Mouse (Mus musculus): ENCODE results near the gene Vmn1r13. TPM values are rescaled to one million over a fixed set of nuclear protein-coding genes. Genes with fewer than 3 reads are reported as not detected.
"Not testable (repeated sequence)": the region's sequence is repeated elsewhere in the genome, so short reads cannot be mapped to it uniquely, and the experiment has no call there.

Vmn1r13 gene
- polyA plus RNA-seq (2015; fragmentation: Nextera tagmentation; extraction: Ambion mirVana) = not detected in 2 replicates

DNA sequence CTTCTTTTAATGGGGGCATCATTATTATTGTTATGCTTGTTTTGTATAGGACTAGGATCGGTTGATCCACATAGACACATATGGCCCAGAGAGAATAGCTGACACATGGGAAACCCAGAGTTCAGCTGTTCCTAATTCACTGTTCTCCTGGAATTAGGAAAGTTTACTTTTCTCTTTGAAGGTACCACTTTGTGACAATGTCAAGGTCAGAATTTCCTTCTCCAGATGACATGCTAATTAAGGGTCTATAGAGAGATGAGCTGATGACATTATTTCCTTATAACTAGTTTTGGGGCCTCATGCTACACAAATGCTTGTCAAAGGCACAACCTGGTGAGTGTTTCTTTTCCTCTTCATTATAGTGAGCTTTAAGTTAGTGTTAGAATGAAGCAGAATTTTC is at the start of gene Vmn1r13:
Gene Vmn1r13 (plus strand): TSS at position 301 of the 400 bp plus-strand sequence.
- H3K4me3 ChIP-seq; H3K9ac ChIP-seq (replicated peaks); H3K9me3 ChIP-seq; H3K4me2 ChIP-seq (replicated peaks); H3K27ac ChIP-seq (replicated peaks); H3K36me3 ChIP-seq; H3K27me3 ChIP-seq; ATAC-seq (replicated peaks); H3K4me1 ChIP-seq: not testable (repeated sequence)
- 94% methylated on average over 1 of the region's 1 CpGs for WGBS

DNA sequence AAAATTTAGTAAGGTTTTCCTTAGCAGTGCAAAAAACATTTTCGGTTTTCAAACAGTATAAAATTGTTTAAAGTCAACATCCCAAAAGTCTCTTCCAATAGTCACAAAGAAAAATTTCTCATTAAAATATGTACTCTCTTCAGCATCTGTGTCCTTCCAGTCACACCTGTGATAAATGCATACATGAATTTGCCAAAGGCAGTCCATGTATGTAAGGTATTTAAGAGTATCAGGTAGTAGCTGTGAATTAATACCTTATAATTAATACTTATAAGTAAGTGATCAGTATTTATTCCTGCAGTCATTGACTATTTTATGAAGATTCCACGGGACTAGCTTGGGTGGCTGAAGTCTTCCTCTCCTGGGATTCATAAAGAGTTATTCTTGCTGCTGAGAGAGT is 46.5 kb upstream of the Vmn1r13 start, which contains the start of gene Vmn1r12:
Gene Vmn1r12 (plus strand): TSS at position 301 of the 400 bp plus-strand sequence.
- Histone ChIP-seq H3K4me2 (replicated peaks) (no peak within 1 kb of the TSS), H3K27ac (replicated peaks) (no peak within 1 kb of the TSS), H3K4me3 (no peak within 1 kb of the TSS), H3K9ac (replicated peaks) (no peak within 1 kb of the TSS), H3K27me3 (no peaks in the 10 kb centered on the region), H3K9me3 (no peaks in the 10 kb centered on the region), H3K4me1 (no peaks in the 10 kb centered on the region), H3K36me3 (no peaks in the 10 kb centered on the region)
- no peak for ATAC-seq (replicated peaks)
- 92% methylated on average over 2 of the region's 2 CpGs for WGBS

DNA sequence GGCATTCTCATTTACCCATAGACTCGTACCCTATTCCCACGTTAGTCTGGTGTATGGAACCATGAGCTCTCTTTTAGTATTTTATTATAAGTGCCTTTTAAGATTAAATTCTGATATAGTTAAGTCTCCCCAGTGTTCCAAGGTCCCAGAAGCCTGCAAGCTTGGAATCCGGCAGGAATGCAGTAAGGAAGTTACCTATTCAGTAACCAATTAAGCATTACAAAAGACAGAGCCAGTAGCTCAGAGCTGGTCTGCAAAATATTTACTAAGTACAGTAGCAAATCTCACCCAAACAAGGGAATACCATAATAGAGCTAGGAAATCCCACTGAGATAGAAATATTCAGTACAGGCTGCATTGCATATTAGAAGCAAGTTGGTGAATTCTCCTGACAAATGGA is 13.1 kb upstream of the Vmn1r13 start:
- H3K9me3 ChIP-seq; H3K27me3 ChIP-seq; H3K4me3 ChIP-seq; ATAC-seq (replicated peaks); H3K36me3 ChIP-seq; H3K4me2 ChIP-seq (replicated peaks); H3K9ac ChIP-seq (replicated peaks); H3K27ac ChIP-seq (replicated peaks); H3K4me1 ChIP-seq: not testable (repeated sequence)
- WGBS = 44% methylated on average over 3 of the region's 3 CpGs

DNA sequence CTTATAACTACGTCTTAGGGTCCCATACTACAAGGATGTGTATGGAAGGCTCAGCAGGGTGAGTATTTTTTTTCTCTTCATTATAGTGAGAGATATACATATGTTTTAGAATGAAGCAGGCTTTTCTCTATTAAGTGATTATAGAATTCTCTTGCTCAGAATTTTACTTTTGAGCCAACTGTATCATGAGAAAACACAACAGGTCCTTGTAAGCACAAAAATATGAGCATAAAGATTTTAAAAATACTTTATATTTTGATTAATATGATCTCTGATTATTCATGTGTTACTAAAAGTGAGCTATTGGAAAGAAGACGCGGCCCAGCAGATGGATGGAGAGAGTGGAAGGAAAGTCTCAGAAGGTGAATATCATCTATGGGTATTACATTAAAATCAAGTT is 28.3 kb downstream of the Vmn1r13 start, which contains the start of gene Vmn1r14:
Gene Vmn1r14 (plus strand): TSS at position 301 of the 400 bp plus-strand sequence.
- no peak for ATAC-seq (replicated peaks)
- H3K4me3 ChIP-seq = no peak within 1 kb of the TSS
- WGBS = 94% methylated on average over 3 of the region's 3 CpGs
- H3K9me3 ChIP-seq = no peaks in the 10 kb centered on the region
- H3K36me3 ChIP-seq = no peaks in the 10 kb centered on the region
- no peak within 1 kb of the TSS for H3K4me2 ChIP-seq (replicated peaks)
- H3K4me1 ChIP-seq = no peaks in the 10 kb centered on the region
- no peaks in the 10 kb centered on the region for H3K27me3 ChIP-seq
- H3K9ac ChIP-seq (replicated peaks) = no peak within 1 kb of the TSS
- H3K27ac ChIP-seq (replicated peaks) = no peak within 1 kb of the TSS

DNA sequence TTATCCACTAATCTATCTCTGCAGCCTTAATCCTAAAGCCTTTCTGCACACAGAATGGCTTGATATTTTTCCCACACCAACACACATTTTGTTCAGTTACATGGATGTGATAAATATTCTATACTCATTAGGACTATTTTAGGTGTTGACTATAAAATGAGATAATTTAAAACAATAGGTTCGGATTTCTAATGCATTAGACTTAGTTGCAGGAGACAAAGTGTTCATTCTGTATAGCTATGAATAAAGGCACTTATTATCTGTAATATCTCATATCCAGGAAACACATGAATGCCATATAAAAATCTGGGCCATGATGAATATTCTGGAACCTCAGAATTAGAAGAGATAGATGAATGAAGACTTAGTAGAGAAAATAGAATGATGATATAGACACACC is 54.6 kb downstream of the Vmn1r13 start, which contains the start of gene Vmn1r15:
Gene Vmn1r15 (plus strand): TSS at position 301 of the 400 bp plus-strand sequence.
- Histone ChIP-seq H3K4me3 (no peak within 1 kb of the TSS), H3K27ac (replicated peaks) (no peak within 1 kb of the TSS), H3K9me3 (no peaks in the 10 kb centered on the region), H3K4me2 (replicated peaks) (no peak within 1 kb of the TSS), H3K9ac (replicated peaks) (no peak within 1 kb of the TSS), H3K36me3 (no peaks in the 10 kb centered on the region), H3K4me1 (no peaks in the 10 kb centered on the region), H3K27me3 (no peaks in the 10 kb centered on the region)
- WGBS = 88% methylated on average over 1 of the region's 1 CpGs
- no peak for ATAC-seq (replicated peaks)

DNA sequence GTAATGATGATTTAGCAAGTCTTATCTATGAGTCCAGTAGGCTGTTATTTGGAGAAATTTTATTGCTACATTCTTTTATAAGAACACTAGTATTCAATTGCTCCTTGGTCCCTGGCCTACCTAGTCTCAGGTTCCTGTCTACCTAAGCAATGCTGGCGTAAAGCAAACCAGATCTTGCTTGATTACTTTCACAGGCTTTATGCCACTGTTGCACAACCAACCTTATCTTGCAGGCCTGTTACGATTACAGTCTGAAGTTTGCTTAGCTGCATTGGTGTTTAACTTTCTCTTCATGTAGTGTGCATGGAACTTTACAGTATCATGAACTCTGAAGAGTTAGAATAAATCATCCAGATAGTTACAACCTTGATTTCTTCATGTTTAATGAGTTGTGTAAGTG is 57.9 kb downstream of the Vmn1r13 start:
- no peak overlapping the region for H3K27ac ChIP-seq (replicated peaks)
- 93% methylated on average over 2 of the region's 2 CpGs for WGBS
- no peaks in the 10 kb centered on the region for H3K36me3 ChIP-seq
- ATAC-seq (replicated peaks) = no peak
- no peaks in the 10 kb centered on the region for H3K4me1 ChIP-seq
- H3K9ac ChIP-seq (replicated peaks) = no peak overlapping the region
- H3K27me3 ChIP-seq = no peaks in the 10 kb centered on the region
- H3K4me3 ChIP-seq = no peak overlapping the region
- no peak overlapping the region for H3K4me2 ChIP-seq (replicated peaks)
- no peaks in the 10 kb centered on the region for H3K9me3 ChIP-seq

Other genes starting within 250 kb of the Vmn1r13 start
- gene Vmn1r5, start 233.0 kb upstream of the Vmn1r13 start, polyA plus RNA-seq (2015; fragmentation: Nextera tagmentation; extraction: Ambion mirVana) = not detected in 2 replicates
- gene Vmn1r6, start 206.0 kb upstream of the Vmn1r13 start, polyA plus RNA-seq (2015; fragmentation: Nextera tagmentation; extraction: Ambion mirVana) = not detected in 2 replicates
- not detected in 2 replicates for gene Vmn1r7, start 178.0 kb upstream of the Vmn1r13 start, polyA plus RNA-seq (2015; fragmentation: Nextera tagmentation; extraction: Ambion mirVana)
- gene Vmn1r8, start 171.0 kb upstream of the Vmn1r13 start, polyA plus RNA-seq (2015; fragmentation: Nextera tagmentation; extraction: Ambion mirVana) = not detected in 2 replicates
- gene Vmn1r9, start 136.5 kb upstream of the Vmn1r13 start, polyA plus RNA-seq (2015; fragmentation: Nextera tagmentation; extraction: Ambion mirVana) = not detected in 2 replicates
- not detected in 2 replicates for gene Vmn1r10, start 93.8 kb upstream of the Vmn1r13 start, polyA plus RNA-seq (2015; fragmentation: Nextera tagmentation; extraction: Ambion mirVana)
- not detected in 2 replicates for gene Vmn1r11, start 69.8 kb upstream of the Vmn1r13 start, polyA plus RNA-seq (2015; fragmentation: Nextera tagmentation; extraction: Ambion mirVana)
- gene Vmn1r12, start 46.4 kb upstream of the Vmn1r13 start, polyA plus RNA-seq (2015; fragmentation: Nextera tagmentation; extraction: Ambion mirVana) = not detected in 2 replicates
- gene Vmn1r14, start 28.4 kb downstream of the Vmn1r13 start, polyA plus RNA-seq (2015; fragmentation: Nextera tagmentation; extraction: Ambion mirVana) = not detected in 2 replicates
- gene Vmn1r15, start 54.7 kb downstream of the Vmn1r13 start, polyA plus RNA-seq (2015; fragmentation: Nextera tagmentation; extraction: Ambion mirVana) = not detected in 2 replicates
- not detected in 2 replicates for gene Vmn1r16, start 126.2 kb downstream of the Vmn1r13 start, polyA plus RNA-seq (2015; fragmentation: Nextera tagmentation; extraction: Ambion mirVana)
- not detected in 2 replicates for gene Vmn1r17, start 160.4 kb downstream of the Vmn1r13 start, polyA plus RNA-seq (2015; fragmentation: Nextera tagmentation; extraction: Ambion mirVana)
- gene Vmn1r18, start 192.5 kb downstream of the Vmn1r13 start, polyA plus RNA-seq (2015; fragmentation: Nextera tagmentation; extraction: Ambion mirVana) = not detected in 2 replicates
- gene Vmn1r19, start 200.5 kb downstream of the Vmn1r13 start, polyA plus RNA-seq (2015; fragmentation: Nextera tagmentation; extraction: Ambion mirVana) = not detected in 2 replicates
- gene Vmn1r20, start 225.6 kb downstream of the Vmn1r13 start, polyA plus RNA-seq (2015; fragmentation: Nextera tagmentation; extraction: Ambion mirVana) = not detected in 2 replicates

Data from forebrain, embryonic 15.5 days (tissue).